Mouse (Mus musculus) mature B cell (primary cell): ENCODE data around the gene Uggt1.

ENCODE experiments used
- in situ Hi-C: fragments of 300-500 bp; cut with MboI; formaldehyde crosslinking; loops from 2 replicates; pipeline ENCODE4 v1.14.3; 2019

Uggt1 gene

DNA sequence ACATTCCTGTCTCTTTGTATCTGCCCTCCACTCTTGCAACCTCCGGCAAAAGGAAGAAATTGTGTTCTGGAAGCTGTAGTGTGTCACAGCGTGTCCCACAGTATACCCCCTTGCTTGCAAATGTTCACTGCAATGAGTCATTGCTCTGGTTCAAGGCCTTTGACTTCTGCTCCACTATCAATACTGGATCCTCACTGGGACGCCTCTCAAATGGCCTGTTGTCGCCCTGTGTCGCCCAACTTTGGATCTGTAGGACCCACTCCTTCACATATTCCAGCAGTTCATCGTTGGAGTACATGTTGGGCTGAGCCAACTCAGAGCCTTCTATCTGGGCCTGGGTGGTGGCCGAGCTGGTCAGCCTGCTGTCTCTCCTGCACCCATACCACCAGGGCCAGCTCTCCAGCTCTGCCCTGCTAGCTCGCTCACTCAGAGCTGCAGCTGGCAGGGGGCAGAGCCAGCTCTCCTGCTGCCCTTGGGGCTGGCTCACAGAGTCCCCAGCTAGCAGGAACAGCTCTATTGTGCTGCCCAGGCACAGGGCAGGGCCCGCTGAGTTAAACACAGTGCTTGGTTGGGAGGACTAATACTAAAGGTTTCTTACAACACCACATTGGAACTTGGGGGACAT, 126.3 kb downstream of the Uggt1 start:
- in situ Hi-C loops: no loop called here

DNA sequence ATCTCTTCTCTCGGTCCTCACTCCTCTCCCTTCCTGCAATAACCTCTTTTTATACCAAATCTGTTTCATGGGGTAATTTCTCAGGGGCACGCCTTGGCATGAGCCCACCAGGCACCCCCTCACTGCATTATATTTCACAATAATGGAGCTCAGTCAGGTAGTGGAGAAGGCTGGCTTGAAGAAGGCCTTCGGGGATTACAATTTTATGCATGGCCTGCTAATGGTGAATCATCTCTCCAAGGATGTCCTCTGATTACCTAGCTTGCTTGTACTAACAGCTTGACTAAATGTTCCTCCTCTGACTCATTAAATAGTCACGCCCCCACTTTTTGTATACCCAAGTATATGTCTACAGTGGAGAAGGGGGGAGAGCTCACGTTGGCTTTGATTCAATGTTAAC, 128.0 kb downstream of the Uggt1 start:
- in situ Hi-C loops: no loop called here

- in situ Hi-C loops: no loop called here
Observed at GRCm38 (mm10) chr1:36114844-36115243, 129.7 kb downstream of the Uggt1 start.

- in situ Hi-C loops: no loop called here
Observed at GRCm38 (mm10) chr1:36113670-36114069, 130.8 kb downstream of the Uggt1 start.

- in situ Hi-C loops: no loop called here
Observed at GRCm38 (mm10) chr1:36112665-36113064, 131.9 kb downstream of the Uggt1 start.

DNA sequence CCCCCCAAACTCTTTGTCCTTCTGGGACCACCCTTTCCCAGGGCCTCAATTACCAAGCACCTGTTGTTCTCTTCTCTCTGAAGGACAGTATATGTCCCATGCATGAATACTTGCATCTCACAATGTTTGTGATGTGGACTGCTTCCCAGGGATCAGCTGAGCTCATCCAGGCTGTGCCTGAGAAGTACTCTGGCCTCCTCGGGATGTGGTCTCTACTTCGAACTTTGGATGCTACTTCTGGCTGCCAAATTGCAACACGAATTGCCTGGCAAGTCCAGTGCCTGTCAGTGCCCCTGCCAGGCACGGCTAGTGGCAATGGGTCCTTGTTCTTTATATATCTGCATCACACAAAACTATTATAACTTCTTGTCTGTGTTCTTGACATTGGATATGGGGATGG, 134.5 kb downstream of the Uggt1 start:
- in situ Hi-C loops: no loop called here

- in situ Hi-C loops: no loop called here
Observed at GRCm38 (mm10) chr1:36105917-36106706, 138.4 kb downstream of the Uggt1 start.

DNA sequence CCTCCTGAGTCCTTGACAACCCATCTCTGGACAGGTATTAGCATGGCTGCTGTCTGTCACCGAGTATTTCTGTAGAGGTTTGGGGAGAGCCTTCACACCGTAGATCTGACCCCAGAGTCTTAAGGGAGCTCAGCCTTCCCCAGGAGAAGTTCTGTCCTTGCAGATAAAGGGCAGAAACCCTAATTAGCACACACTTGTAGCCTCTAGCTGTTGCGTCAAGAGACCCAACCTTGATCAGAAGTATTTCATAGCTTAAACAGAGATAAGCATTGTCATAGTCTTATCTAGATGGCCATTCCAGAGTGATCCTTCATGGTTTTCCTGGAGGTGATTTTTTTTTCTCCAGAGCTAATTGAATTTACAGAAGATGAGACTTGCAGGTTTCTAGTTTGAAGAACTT, 144.1 kb downstream of the Uggt1 start:
- in situ Hi-C loops: no loop called here

DNA sequence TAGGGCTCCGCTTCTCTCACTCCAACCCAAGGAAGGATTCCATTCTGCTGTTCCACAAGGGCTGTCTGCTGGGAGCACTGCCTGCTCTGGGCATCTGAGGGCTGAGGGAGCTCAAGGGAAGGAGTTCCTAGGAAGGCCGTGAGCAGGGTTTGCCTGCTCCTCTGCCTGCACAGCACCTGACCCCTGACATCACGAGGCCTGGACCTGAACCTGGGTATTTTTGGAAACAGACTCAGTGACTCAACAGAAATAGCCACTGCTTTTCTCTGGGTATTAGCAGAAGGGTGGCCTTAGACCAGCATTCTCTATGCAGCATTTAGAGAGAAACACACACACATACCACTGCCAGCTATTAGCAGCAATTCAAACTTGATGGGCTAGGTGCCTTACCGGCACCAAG, 146.1 kb downstream of the Uggt1 start:
- in situ Hi-C loops: no loop called here

- in situ Hi-C loops: no loop called here
Observed at GRCm38 (mm10) chr1:36095423-36096272, 148.9 kb downstream of the Uggt1 start.

DNA sequence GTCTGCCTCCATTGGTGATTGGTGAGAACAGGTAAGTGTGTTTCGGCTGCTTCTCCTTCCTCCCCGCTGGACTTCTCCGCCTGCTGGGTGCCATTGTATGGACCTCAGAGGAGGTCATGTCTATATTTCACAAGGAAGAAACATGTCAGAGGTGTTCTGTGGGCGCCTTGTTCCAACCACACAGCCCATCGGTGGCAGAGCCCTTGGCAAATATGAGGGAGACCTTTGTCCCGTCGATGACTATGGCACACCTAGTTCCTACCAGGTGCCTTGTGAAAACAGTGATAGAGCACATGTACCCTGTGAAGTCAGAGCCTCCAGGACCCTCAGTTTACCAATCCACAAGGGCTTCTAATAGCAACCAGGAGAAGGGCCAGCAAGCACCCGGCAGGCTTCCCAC, 150.8 kb downstream of the Uggt1 start:
- in situ Hi-C loops: no loop called here

- in situ Hi-C loops: no loop called here
Observed at GRCm38 (mm10) chr1:36091246-36091645, 153.3 kb downstream of the Uggt1 start.

DNA sequence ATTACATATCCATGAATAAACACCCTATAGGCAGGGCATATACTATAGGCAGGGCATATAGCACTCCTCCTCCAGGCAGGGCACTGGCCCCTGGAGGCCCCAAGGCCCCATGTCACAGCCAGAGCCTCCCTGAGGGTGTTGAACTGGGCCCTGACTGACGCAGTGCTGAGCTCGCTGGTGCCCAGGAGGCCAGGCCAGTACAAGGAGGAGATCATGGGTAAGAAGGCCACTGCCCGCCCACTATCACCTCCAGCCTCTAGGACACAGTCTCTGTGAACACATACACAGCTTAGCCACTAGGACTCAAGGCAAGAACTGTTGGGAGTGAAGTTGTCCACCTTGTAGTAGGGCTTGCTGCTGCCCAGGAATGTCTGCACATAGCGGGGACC, 153.8 kb downstream of the Uggt1 start:
- in situ Hi-C loops: no loop called here
